Comparison of ENCODE assay signal across 38 mouse cellular contexts in genomic region chr8:3926744-3927143, GRCm38 (mm10). TPM values are rescaled to one million over a fixed set of nuclear protein-coding genes. Genes with fewer than 3 reads are reported as not detected.
"Had no signal": no experiment of that assay in that cellular context is flagged by ENCODE, and none has a peak within 500 bp of the region (broad histone marks: within the 10 kb centered on the region; RNA-seq: fewer than 3 reads in every experiment).

TSS of gene Cd209b (minus strand) at chr8:3926844.

- H3K4me3 ChIP-seq: limb, embryonic 10.5 days; limb, embryonic 12.5 days; limb, embryonic 13.5 days; limb, embryonic 15.5 days; liver, embryonic 12.5 days; liver, embryonic 13.5 days; liver, embryonic 15.5 days; lung, embryonic 15.5 days; megakaryocyte, embryonic 14.5 days; midbrain, embryonic 10.5 days; midbrain, embryonic 12.5 days; midbrain, embryonic 13.5 days; midbrain, embryonic 15.5 days; myocyte; neural tube, embryonic 12.5 days; neural tube, embryonic 13.5 days had no signal

- DNase-seq: left cerebral cortex, postnatal 4 days; liver; liver, embryonic 13.5 days; liver, postnatal 0 days; lung, adult 18-20 months; lung, adult 2 months; lung, embryonic 14.5 days; lung, postnatal 10 days; lung, postnatal 4 days; midbrain, embryonic 14.5 days had no signal

- H3K36me3 ChIP-seq: limb, embryonic 10.5 days; limb, embryonic 12.5 days; limb, embryonic 13.5 days; limb, embryonic 15.5 days; liver, embryonic 12.5 days; liver, embryonic 13.5 days; liver, embryonic 15.5 days; lung, embryonic 15.5 days; midbrain, embryonic 10.5 days; midbrain, embryonic 12.5 days; midbrain, embryonic 13.5 days; midbrain, embryonic 15.5 days; neural tube, embryonic 12.5 days; neural tube, embryonic 13.5 days had no signal

- H3K4me1 ChIP-seq: limb, embryonic 10.5 days; limb, embryonic 12.5 days; limb, embryonic 13.5 days; limb, embryonic 15.5 days; liver, embryonic 12.5 days; liver, embryonic 13.5 days; liver, embryonic 15.5 days; lung, embryonic 15.5 days; megakaryocyte, embryonic 14.5 days; midbrain, embryonic 10.5 days; midbrain, embryonic 12.5 days; midbrain, embryonic 13.5 days; midbrain, embryonic 15.5 days; neural tube, embryonic 12.5 days; neural tube, embryonic 13.5 days had no signal

- H3K27me3 ChIP-seq: limb, embryonic 12.5 days; limb, embryonic 13.5 days; limb, embryonic 15.5 days; liver, embryonic 12.5 days; liver, embryonic 13.5 days; liver, embryonic 15.5 days; lung, embryonic 15.5 days; megakaryocyte, embryonic 14.5 days; midbrain, embryonic 12.5 days; midbrain, embryonic 13.5 days; midbrain, embryonic 15.5 days; neural tube, embryonic 12.5 days; neural tube, embryonic 13.5 days had no signal

- H3K27ac ChIP-seq: limb, embryonic 10.5 days; limb, embryonic 12.5 days; limb, embryonic 13.5 days; limb, embryonic 15.5 days; liver, embryonic 12.5 days; liver, embryonic 13.5 days; liver, embryonic 14.5 days; liver, embryonic 15.5 days; lung, embryonic 15.5 days; macrophage; midbrain, embryonic 10.5 days; midbrain, embryonic 12.5 days; midbrain, embryonic 13.5 days; midbrain, embryonic 15.5 days; neural tube, embryonic 12.5 days; neural tube, embryonic 13.5 days had no signal

RNA-seq across cellular contexts. Expression of gene Cd209b, which starts in this region (rescaled TPM):
- total RNA-seq: megakaryocyte progenitor cell, adult 5-6 weeks; megakaryocyte-erythroid progenitor cell, adult 5-6 weeks; monocyte, adult 5-6 weeks had no signal
- polyA plus RNA-seq: limb, embryonic 10.5 days; limb, embryonic 11.5 days; limb, embryonic 12.5 days; limb, embryonic 13.5 days; limb, embryonic 14.5 days; limb, embryonic 15.5 days; liver, embryonic 11.5 days; liver, embryonic 12.5 days; liver, embryonic 13.5 days; liver, embryonic 14.5 days; liver, embryonic 15.5 days; liver, postnatal 0 days; lung, embryonic 14.5 days; lung, embryonic 15.5 days; lung, embryonic 16.5 days; lung, postnatal 0 days; macrophage; midbrain, embryonic 10.5 days; midbrain, embryonic 11.5 days; midbrain, embryonic 12.5 days; midbrain, embryonic 13.5 days; midbrain, embryonic 14.5 days; midbrain, embryonic 15.5 days; midbrain, embryonic 16.5 days; myocyte; neural tube, embryonic 11.5 days; neural tube, embryonic 12.5 days; neural tube, embryonic 13.5 days had no signal
